Mouse (Mus musculus) ES-E14 (cell line): ENCODE data around the gene Frat1. TPM values are rescaled to one million over a fixed set of nuclear protein-coding genes. Genes with fewer than 3 reads are reported as not detected.

Experiments used
- DNase-seq: peaks from one replicate; pipeline ENCODE4 v3.0.0-alpha.2; 2013; ENCODE audit warnings: low read depth, low spot score
- H3K27ac ChIP-seq: 2 replicates; pipeline ENCODE4 v1.5.1; 2012; ENCODE audit warnings: low read depth, mild to moderate bottlenecking, low read length, moderate library complexity, mixed read lengths; ENCODE audit not compliant: poor library complexity, insufficient read depth, severe bottlenecking
- H3K36me3 ChIP-seq: 2 replicates; pipeline ENCODE4 v1.6.1; 2012; ENCODE audit warnings: mild to moderate bottlenecking, low read length, moderate library complexity, mixed read lengths; ENCODE audit not compliant: control insufficient read depth, poor library complexity, insufficient read depth, severe bottlenecking
- H3K4me1 ChIP-seq, 2 experiments: fragments of 150-350 bp in 1 of 2; sonication (generic) in 1 of 2; 2 replicates each; pipeline ENCODE4 v1.6.1; 2012; ENCODE audit warnings: low read length in 2 of 2, mild to moderate bottlenecking in 1 of 2, mixed read lengths in 1 of 2; ENCODE audit not compliant: control insufficient read depth in 2 of 2, insufficient read depth in 2 of 2, poor library complexity in 1 of 2
- H3K4me3 ChIP-seq, 2 experiments: fragments of 150-350 bp in 1 of 2; sonication (generic) in 1 of 2; 2 replicates each; pipeline ENCODE4 v1.5.1; 2012; ENCODE audit warnings: low read length in 2 of 2, low read depth in 1 of 2, mild to moderate bottlenecking in 1 of 2, mixed read lengths in 1 of 2; ENCODE audit not compliant: insufficient read depth in 1 of 2, poor library complexity in 1 of 2, severe bottlenecking in 1 of 2
- H3K9ac ChIP-seq: 2 replicates; pipeline ENCODE4 v1.6.1; 2012; ENCODE audit warnings: low read depth, mild to moderate bottlenecking, low read length, mixed read lengths; ENCODE audit not compliant: poor library complexity, insufficient read depth, severe bottlenecking
- H3K9me3 ChIP-seq: fragments of 150-350 bp; sonication (generic); 2 replicates; pipeline ENCODE4 v1.6.1; 2012; ENCODE audit warnings: low read depth, mild to moderate bottlenecking, low read length; ENCODE audit not compliant: control insufficient read depth, insufficient read depth
- CHD2 ChIP-seq: IDR thresholded peaks from 2 replicates; pipeline ENCODE4 v1.6.1; 2014; ENCODE audit warnings: mild to moderate bottlenecking, low read depth, low read length, inconsistent platforms
- HCFC1 ChIP-seq: IDR thresholded peaks from 2 replicates; pipeline ENCODE4 v1.6.1; 2012; ENCODE audit warnings: low read length, inconsistent platforms, borderline replicate concordance; ENCODE audit not compliant: insufficient read depth
- MAFK ChIP-seq: IDR thresholded peaks from 2 replicates; pipeline ENCODE4 v1.6.1; 2014; ENCODE audit warnings: mild to moderate bottlenecking, low read depth, low read length, inconsistent platforms; ENCODE audit not compliant: insufficient read depth
- ZC3H11A ChIP-seq: IDR thresholded peaks from 2 replicates; pipeline ENCODE4 v1.6.1; 2012; ENCODE audit warnings: low read depth, mild to moderate bottlenecking, inconsistent platforms, low read length, borderline replicate concordance
- ZNF384 ChIP-seq: IDR thresholded peaks from 2 replicates; pipeline ENCODE4 v1.6.1; 2012; ENCODE audit warnings: low read depth, low read length, inconsistent platforms
- in situ Hi-C, 2 experiments: fragments of 600-800 bp; cut with MboI; formaldehyde crosslinking; loops; one replicate each; pipeline ENCODE4 v1.15.1; 2025; ENCODE audit warnings: low sequenced_read_pairs in 2 of 2, inconsistent platforms in 1 of 2; ENCODE audit not compliant: unreplicated experiment in 2 of 2
- total RNA-seq: library from RNA; depleted of rRNA; stranded (reverse); fragments of 300-350 nt; gene quantifications from 2 replicates; pipeline ENCODE4 v1.2.3, GENCODE M21; 2012

Gene Frat1
- total RNA-seq, 1 experiment, result 2.5 TPM

DNA sequence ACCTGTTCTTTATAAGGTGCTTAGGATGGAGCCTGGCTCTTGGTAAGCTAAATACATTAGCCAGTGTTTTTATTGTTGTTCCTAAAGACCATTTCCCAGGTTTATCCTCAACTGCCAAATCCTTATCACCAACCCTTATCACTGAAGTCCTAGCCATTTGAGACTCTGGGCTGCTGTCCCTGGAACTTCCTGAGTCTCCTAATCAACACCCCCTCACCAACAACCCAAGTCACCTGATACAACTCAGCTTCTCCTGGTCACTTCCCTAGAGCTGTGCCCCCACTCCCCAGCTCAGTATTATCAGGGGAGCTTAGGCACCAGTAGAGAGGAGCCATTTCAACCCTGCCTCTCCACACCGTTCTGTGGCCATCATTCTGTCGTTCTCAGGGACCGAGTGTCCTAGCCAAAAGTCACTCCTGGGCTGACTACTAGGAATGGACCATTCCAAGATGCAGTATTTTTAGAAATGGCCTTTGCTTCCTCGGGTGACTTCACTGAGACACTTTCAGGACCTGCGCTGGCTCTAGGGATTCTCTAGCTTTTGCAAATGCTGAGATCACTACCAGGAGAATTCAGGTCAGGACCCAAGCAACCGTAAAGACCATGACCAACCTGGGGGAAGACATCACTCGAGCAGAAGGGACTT is 11.5 kb downstream of the Frat1 start:
- no peak overlapping the region for H3K9ac ChIP-seq
- no peak overlapping the region for H3K4me3 ChIP-seq
- TF ChIP-seq ZC3H11A, result no peak
- no peak for TF ChIP-seq CHD2
- no peak for TF ChIP-seq MAFK
- TF ChIP-seq HCFC1, result no peak
- TF ChIP-seq ZNF384, result no peak
- in situ Hi-C loops, result no loop called here
- H3K36me3 ChIP-seq, result no peaks in the 10 kb centered on the region
- peaks cover 0 to 1% of the 10 kb centered on the region in 2 experiments; a peak in 1 of 4 replicates for H3K4me1 ChIP-seq
- no peak for DNase-seq
- H3K27ac ChIP-seq, result no peak overlapping the region
- no peaks in the 10 kb centered on the region for H3K9me3 ChIP-seq

DNA sequence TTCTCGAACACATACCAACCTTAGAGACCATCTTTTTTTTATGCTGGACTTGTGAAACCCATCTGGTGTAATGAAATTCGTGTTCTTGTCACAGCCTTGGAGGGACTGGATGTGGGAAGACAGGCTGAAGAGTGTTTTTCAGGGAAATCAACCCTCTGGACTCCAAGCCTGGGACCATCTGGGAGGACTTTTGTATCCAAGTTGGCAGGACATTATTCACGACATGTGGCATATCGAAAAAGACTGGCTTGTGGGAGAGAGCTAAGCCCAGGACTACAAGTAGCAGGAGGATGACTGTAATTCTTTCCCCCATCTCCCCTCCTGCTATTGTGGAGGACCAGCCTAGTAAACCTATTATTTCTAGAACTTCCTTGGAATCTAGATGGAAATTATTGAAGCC is 12.4 kb downstream of the Frat1 start:
- H3K36me3 ChIP-seq, result no peaks in the 10 kb centered on the region
- no peak overlapping the region for H3K27ac ChIP-seq
- no peaks in the 10 kb centered on the region for H3K9me3 ChIP-seq
- no peak for DNase-seq
- H3K4me1 ChIP-seq, result peaks cover 0 to 5% of the 10 kb centered on the region in 2 experiments; a peak in 1 of 4 replicates
- in situ Hi-C loops, result no loop called here
- TF ChIP-seq ZC3H11A (no peak), HCFC1 (no peak), MAFK (no peak), CHD2 (no peak), ZNF384 (no peak)
- no peak overlapping the region for H3K4me3 ChIP-seq
- H3K9ac ChIP-seq, result no peak overlapping the region

DNA sequence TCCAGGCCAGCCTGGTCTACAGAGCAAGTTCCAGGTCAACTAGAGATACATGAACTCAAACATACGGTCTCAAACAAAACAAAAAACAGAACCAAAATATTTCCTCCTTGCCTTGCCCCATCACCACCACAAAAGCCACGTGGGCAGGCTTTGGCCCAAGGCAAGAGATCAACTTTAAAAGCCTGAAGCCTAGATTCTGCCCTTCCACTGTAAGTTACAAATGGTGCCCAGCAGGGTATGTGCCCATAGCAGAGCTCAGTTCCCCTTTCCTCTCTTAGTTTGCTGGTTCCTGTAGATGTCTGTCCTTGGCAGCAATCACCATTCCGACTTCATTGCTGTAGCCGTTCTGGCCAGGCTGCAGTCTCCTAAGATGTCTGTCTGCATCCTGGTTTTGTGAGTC is 12.9 kb downstream of the Frat1 start:
- TF ChIP-seq ZNF384 (no peak), CHD2 (no peak)
- H3K9me3 ChIP-seq, result no peaks in the 10 kb centered on the region
- DNase-seq, result no peak
- in situ Hi-C loops, result no loop called here
- no peak overlapping the region for H3K9ac ChIP-seq
- H3K4me3 ChIP-seq, result no peak overlapping the region
- H3K27ac ChIP-seq, result no peak overlapping the region
- H3K36me3 ChIP-seq, result no peaks in the 10 kb centered on the region
- peaks cover 0 to 5% of the 10 kb centered on the region in 2 experiments; a peak in 1 of 4 replicates for H3K4me1 ChIP-seq

DNA sequence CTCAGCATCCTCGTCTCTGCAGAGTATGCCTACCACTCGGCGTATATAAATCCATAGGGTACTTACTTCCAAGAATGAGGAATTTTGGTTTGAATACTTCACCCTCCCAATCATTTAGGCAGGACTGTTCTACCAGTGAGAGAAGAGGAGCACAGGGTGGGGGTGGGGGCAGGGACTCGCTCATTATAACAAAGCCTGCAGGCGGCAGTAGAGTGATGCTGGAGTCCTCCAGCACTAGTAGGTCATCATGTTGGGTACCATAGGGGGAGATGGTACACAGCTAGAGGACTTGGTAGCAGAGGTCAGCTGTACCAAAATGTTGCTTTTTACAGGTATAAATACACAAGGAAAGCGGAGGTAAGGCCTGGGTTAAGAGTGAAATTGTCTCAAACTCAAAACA is 14.6 kb downstream of the Frat1 start:
- H3K9me3 ChIP-seq, result no peaks in the 10 kb centered on the region
- H3K4me1 ChIP-seq, result peaks cover 0 to 5% of the 10 kb centered on the region in 2 experiments; a peak in 1 of 4 replicates
- in situ Hi-C loops, result no loop called here
- no peak for TF ChIP-seq MAFK
- 0 out of 2 replicates have a peak, but pooled peaks have one; percentile 16 for TF ChIP-seq ZC3H11A
- no peak for TF ChIP-seq HCFC1
- no peak for TF ChIP-seq ZNF384
- no peaks in the 10 kb centered on the region for H3K36me3 ChIP-seq
- no peak for DNase-seq
- H3K9ac ChIP-seq, result no peak overlapping the region
- H3K27ac ChIP-seq, result no peak overlapping the region
- H3K4me3 ChIP-seq, result no peak overlapping the region
